Mouse (Mus musculus): ENCODE data around the gene Zfp526. TPM values are rescaled to one million over a fixed set of nuclear protein-coding genes. Genes with fewer than 3 reads are reported as not detected.
A peak's percentile ranks its signal among the peaks of the same experiment; 100 is the strongest.

Gene Zfp526
- total and polyA plus RNA-seq, 3 experiments = 9.5 to 14.8 TPM; not detected in 1

- TF ChIP-seq GATA1 (IDR thresholded peaks at IDR 0.05; ENCODE audit: low read depth, low read length) (peak; percentile 15; the same call in 1 of the 2 replicates), KAT2A (conservative IDR thresholded peaks at IDR 0.05; ENCODE audit: low read depth, low read length) (no peak), CTCF (IDR thresholded peaks at IDR 0.05 in 2 of 3, conservative IDR thresholded peaks at IDR 0.05 in 1 of 3; ENCODE audit: control insufficient read depth in 1 of 3, insufficient read depth in 1 of 3, low read depth in 2 of 3, low read length in 3 of 3, poor library complexity in 1 of 3, severe bottlenecking in 1 of 3) (no peak)
Observed at GRCm38 (mm10) chr7:25218705-25219415, 2.4 kb upstream of the Zfp526 start (continued).

- H3K36me3 ChIP-seq (ENCODE audit: control insufficient read depth in 1 of 2, insufficient read depth in 2 of 2, low read length in 2 of 2) = peaks cover 3 to 21% of the 10 kb centered on the region in 2 experiments; a peak in 3 of 4 replicates
- peak overlapping the region; percentile 77 for H3K9ac ChIP-seq (ENCODE audit: control insufficient read depth, low read depth, low read length, poor library complexity, severe bottlenecking)
- H3K4me1 ChIP-seq (ENCODE audit: control insufficient read depth in 1 of 2, insufficient read depth in 2 of 2, low read length in 2 of 2) = peaks cover 0 to 24% of the 10 kb centered on the region in 2 experiments; a peak in 3 of 4 replicates
- no peak for DNase-seq (ENCODE audit: low read depth, low spot score)
- H3K27me3 ChIP-seq (ENCODE audit: control insufficient read depth in 1 of 2, insufficient read depth in 2 of 2, low read length in 2 of 2) = no peaks in the 10 kb centered on the region
- peak overlapping the region; percentile 75 to 87 for H3K4me3 ChIP-seq (ENCODE audit: control insufficient read depth in 1 of 2, insufficient read depth in 1 of 2, low read depth in 2 of 2, low read length in 2 of 2)
- peaks cover 37% of the 10 kb centered on the region for H3K79me2 ChIP-seq (ENCODE audit: control insufficient read depth, insufficient read depth, low read length, poor library complexity)
- peak overlapping the region; percentile 56 for H3K27ac ChIP-seq (ENCODE audit: control insufficient read depth, low read depth, low read length)
- no peaks in the 10 kb centered on the region for H3K9me3 ChIP-seq (replicated peaks; ENCODE audit: insufficient read depth, low read length)
- TF ChIP-seq ZMIZ1 (IDR thresholded peaks at IDR 0.05; ENCODE audit: low read depth, low read length) (no peak), KAT2A (conservative IDR thresholded peaks at IDR 0.05; ENCODE audit: low read depth, low read length) (no peak)
Observed at GRCm38 (mm10) chr7:25219416-25219750, 1.8 kb upstream of the Zfp526 start.

GRCm38 (mm10) chr7:25219756-25220456 lies 1.3 kb upstream of the Zfp526 start:
- Histone ChIP-seq H3K9ac (ENCODE audit: control insufficient read depth, low read depth, low read length, poor library complexity, severe bottlenecking) (peak overlapping the region; percentile 82), H3K36me3 (ENCODE audit: control insufficient read depth in 1 of 2, insufficient read depth in 2 of 2, low read length in 2 of 2) (peaks cover 3 to 21% of the 10 kb centered on the region in 2 experiments; a peak in 2 of 4 replicates), H3K27ac (ENCODE audit: control insufficient read depth, low read depth, low read length) (peak overlapping the region; percentile 95), H3K79me2 (ENCODE audit: control insufficient read depth, insufficient read depth, low read length, poor library complexity) (peaks cover 37% of the 10 kb centered on the region), H3K27me3 (ENCODE audit: control insufficient read depth in 1 of 2, insufficient read depth in 2 of 2, low read length in 2 of 2) (no peaks in the 10 kb centered on the region), H3K4me3 (ENCODE audit: control insufficient read depth in 1 of 2, insufficient read depth in 1 of 2, low read depth in 2 of 2, low read length in 2 of 2) (peak overlapping the region; percentile 75 to 87), H3K9me3 (replicated peaks; ENCODE audit: insufficient read depth, low read length) (no peaks in the 10 kb centered on the region), H3K4me1 (ENCODE audit: control insufficient read depth in 1 of 2, insufficient read depth in 2 of 2, low read length in 2 of 2) (peaks cover 0 to 21% of the 10 kb centered on the region in 2 experiments; a peak in 3 of 4 replicates)
- DNase-seq (ENCODE audit: low read depth, low spot score) = peak; percentile 98
- peak; percentile 38; the same call in 1 of the 2 replicates for TF ChIP-seq ETS1 (IDR thresholded peaks at IDR 0.05; ENCODE audit: low read depth, low read length)
- peak; percentile 71 for TF ChIP-seq HCFC1 (IDR thresholded peaks at IDR 0.05; ENCODE audit: low read depth, low read length)
- TF ChIP-seq GATA1 (IDR thresholded peaks at IDR 0.05; ENCODE audit: low read depth, low read length) = no peak
- TF ChIP-seq NRF1 (IDR thresholded peaks at IDR 0.05; ENCODE audit: insufficient read depth, low read depth, low read length, poor library complexity, severe bottlenecking) = peak; percentile 97
- TF ChIP-seq MAX (IDR thresholded peaks at IDR 0.05; ENCODE audit: low read length) = peak; percentile 63
- no peak for TF ChIP-seq USF2 (IDR thresholded peaks at IDR 0.05; ENCODE audit: borderline replicate concordance in 1 of 2, insufficient read depth in 1 of 2, low read depth in 1 of 2, low read length in 2 of 2)
- TF ChIP-seq POLR2A (IDR thresholded peaks at IDR 0.05; ENCODE audit: control insufficient read depth in 1 of 2, insufficient read depth in 1 of 2, low read depth in 1 of 2, low read length in 2 of 2, poor library complexity in 1 of 2) = peak; percentile 65 to 94; a peak in 3 of 4 replicates
- peak; percentile 73 for TF ChIP-seq ZMIZ1 (IDR thresholded peaks at IDR 0.05; ENCODE audit: low read depth, low read length)
- TF ChIP-seq E2F4 (IDR thresholded peaks at IDR 0.05; ENCODE audit: borderline replicate concordance, low read depth, low read length) = no peak
- peak; percentile 87 for TF ChIP-seq TBP (IDR thresholded peaks at IDR 0.05; ENCODE audit: low read depth, low read length)
- no peak for TF ChIP-seq MYB (IDR thresholded peaks at IDR 0.05; ENCODE audit: low read depth, low read length)
- TF ChIP-seq TCF12 (IDR thresholded peaks at IDR 0.05; ENCODE audit: low read depth, low read length) = no peak; the same call in 1 of the 2 replicates
- peak; percentile 65 for TF ChIP-seq SIN3A (IDR thresholded peaks at IDR 0.05; ENCODE audit: low read length)
- TF ChIP-seq ELF1 (IDR thresholded peaks at IDR 0.05; ENCODE audit: low read depth, low read length) = peak; percentile 60
- TF ChIP-seq MYC (IDR thresholded peaks at IDR 0.05; ENCODE audit: low read depth, low read length) = no peak
- TF ChIP-seq SMC3 (IDR thresholded peaks at IDR 0.05; ENCODE audit: low read depth, low read length) = no peak
- TF ChIP-seq EP300 (IDR thresholded peaks at IDR 0.05; ENCODE audit: low read depth in 1 of 2, low read length in 2 of 2) = peak in 1 of 2 experiments; percentile 12; a peak in 2 of 4 replicates
- peak; percentile 94 for TF ChIP-seq POLR2AphosphoS2 (IDR thresholded peaks at IDR 0.05; ENCODE audit: low read length)
- TF ChIP-seq NELFE (IDR thresholded peaks at IDR 0.05; ENCODE audit: low read depth, low read length) = peak; percentile 88
- no peak for TF ChIP-seq CHD2 (IDR thresholded peaks at IDR 0.05; ENCODE audit: low read length)
- TF ChIP-seq UBTF (IDR thresholded peaks at IDR 0.05; ENCODE audit: borderline replicate concordance, insufficient read depth, low read depth, low read length) = no peak
- TF ChIP-seq MEF2A (IDR thresholded peaks at IDR 0.05; ENCODE audit: extremely low read depth, insufficient replicate concordance, low read depth, low read length, poor library complexity, severe bottlenecking) = 0 out of 2 replicates have a peak, but pooled peaks have one; percentile 26
- no peak for TF ChIP-seq ZNF384 (IDR thresholded peaks at IDR 0.05; ENCODE audit: low read depth, low read length)
- no peak for TF ChIP-seq MAZ (IDR thresholded peaks at IDR 0.05; ENCODE audit: low read depth, low read length)
